Mouse (Mus musculus) c-Kit-positive CD71-positive TER-119-negative erythroid progenitor cells, embryonic 14.5 days (primary cell): ENCODE data around the gene Ppm1m.

Experiments used
- DNase-seq: peaks from one replicate; pipeline ENCODE4 v3.0.0-alpha.2; 2013; ENCODE audit warnings: low read depth

Ppm1m gene

GRCm38 (mm10) chr9:106156921-106157622 is 42.5 kb downstream of the Ppm1m start:
- DNase-seq: no peak

- peak; percentile 68 for DNase-seq
These were observed 43.1 kb downstream of the Ppm1m start for GRCm38 (mm10) chr9:106156419-106156818.

GRCm38 (mm10) chr9:106154106-106154505 is 45.4 kb downstream of the Ppm1m start:
- no peak for DNase-seq

GRCm38 (mm10) chr9:106149399-106149754 is 50.2 kb downstream of the Ppm1m start:
- DNase-seq: no peak

- DNase-seq: no peak
These were observed 50.8 kb downstream of the Ppm1m start for GRCm38 (mm10) chr9:106148541-106149398.

- DNase-seq: no peak
These were observed 51.6 kb downstream of the Ppm1m start for GRCm38 (mm10) chr9:106147851-106148431.

- no peak for DNase-seq
These were observed 52.3 kb downstream of the Ppm1m start for GRCm38 (mm10) chr9:106147281-106147680.

GRCm38 (mm10) chr9:106145582-106145981 is 54.0 kb downstream of the Ppm1m start:
- DNase-seq: no peak
